Mouse (Mus musculus) hematopoietic stem cell, adult 5-6 weeks (primary cell): ENCODE measurements at regions not wholly inside any gene's neighbourhood (a gene's known extent, or its start where the extent isn't known, plus 50 kb on each side); places are given as distances from the start of the nearest gene placed in this dataset.

Experiments used
- ATAC-seq, 2 experiments: fragments of 125-278 bp in 1 of 2; replicated peaks in 1 of 2; 2 replicates each; pipeline ENCODE4 v1.8.0; 2016 to 2017; ENCODE audit warnings: inconsistent platforms in 2 of 2, mild to moderate bottlenecking in 2 of 2, moderate number of reproducible peaks in 2 of 2, low read depth in 1 of 2, moderate TSS enrichment in 1 of 2; ENCODE audit not compliant: low FRiP score in 2 of 2, poor library complexity in 2 of 2, severe bottlenecking in 2 of 2, insufficient read depth in 1 of 2, low TSS enrichment in 1 of 2

- no peak for ATAC-seq
These were observed 79.4 kb upstream of the Tspan2 start for GRCm38 (mm10) chr3:102654962-102655361.

- ATAC-seq: no peak
These were observed 77.2 kb upstream of the Tspan2 start for GRCm38 (mm10) chr3:102657116-102657515.

GRCm38 (mm10) chr3:102657531-102658060, 76.7 kb upstream of the Tspan2 start:
- no peak for ATAC-seq

- no peak for ATAC-seq
These were observed 75.0 kb upstream of the Tspan2 start for GRCm38 (mm10) chr3:102659352-102659751.

- ATAC-seq: no peak
These were observed 73.0 kb upstream of the Tspan2 start for GRCm38 (mm10) chr3:102661296-102661695.

GRCm38 (mm10) chr3:102663711-102664110, 70.6 kb upstream of the Tspan2 start:
- no peak for ATAC-seq

GRCm38 (mm10) chr3:102664665-102665190, 69.6 kb upstream of the Tspan2 start:
- no peak for ATAC-seq

- ATAC-seq: no peak
These were observed 66.5 kb upstream of the Tspan2 start for GRCm38 (mm10) chr3:102667796-102668195.

GRCm38 (mm10) chr3:102668556-102668955, 65.8 kb upstream of the Tspan2 start:
- no peak for ATAC-seq

GRCm38 (mm10) chr3:102669951-102670350, 64.4 kb upstream of the Tspan2 start:
- no peak for ATAC-seq

GRCm38 (mm10) chr3:102670557-102670956, 63.8 kb upstream of the Tspan2 start:
- ATAC-seq: no peak

GRCm38 (mm10) chr3:102670972-102671371, 63.4 kb upstream of the Tspan2 start:
- no peak for ATAC-seq

- ATAC-seq: no peak
These were observed 60.8 kb upstream of the Tspan2 start for GRCm38 (mm10) chr3:102673506-102673905.

- ATAC-seq: no peak
These were observed 60.3 kb upstream of the Tspan2 start for GRCm38 (mm10) chr3:102674068-102674467.

- ATAC-seq: no peak
These were observed 57.3 kb upstream of the Tspan2 start for GRCm38 (mm10) chr3:102676946-102677534.

- ATAC-seq: no peak
These were observed 55.8 kb upstream of the Tspan2 start for GRCm38 (mm10) chr3:102678516-102678915.

- ATAC-seq: no peak
These were observed 51.9 kb upstream of the Tspan2 start for GRCm38 (mm10) chr3:102682424-102682823.

GRCm38 (mm10) chr3:102683541-102683940, 50.8 kb upstream of the Tspan2 start:
- ATAC-seq: no peak
